Mouse (Mus musculus): ENCODE results near the gene Unc13d. TPM values are rescaled to one million over a fixed set of nuclear protein-coding genes. Genes with fewer than 3 reads are reported as not detected.

Unc13d gene
- polyA plus RNA-seq, 1 experiment from 2014 or later: 3.1 TPM

- Histone ChIP-seq H3K27me3 (ENCODE audit: insufficient read depth, poor library complexity, severe bottlenecking) (no peaks in the 10 kb centered on the region), H3K9me3 (no peaks in the 10 kb centered on the region; the same call in 1 of the 2 replicates), H3K36me3 (peaks cover 100% of the 10 kb centered on the region), H3K4me1 (replicated peaks) (no peaks in the 10 kb centered on the region), H3K27ac (no peak overlapping the region), H3K4me3 (no peak overlapping the region)
- WGBS: 91% methylated on average over 2 of the region's 2 CpGs
- DNase-seq (ENCODE audit: low spot score): no peak
These were observed 28.2 kb downstream of the Unc13d start for GRCm38 (mm10) chr11:116049610-116050009.

GRCm38 (mm10) chr11:116045173-116045572 is 32.6 kb downstream of the Unc13d start:
- WGBS: 96% methylated on average over 6 of the region's 6 CpGs
- Histone ChIP-seq H3K36me3 (peaks cover 99% of the 10 kb centered on the region), H3K27ac (no peak overlapping the region), H3K27me3 (ENCODE audit: insufficient read depth, poor library complexity, severe bottlenecking) (no peaks in the 10 kb centered on the region), H3K4me1 (replicated peaks) (no peaks in the 10 kb centered on the region), H3K9me3 (peaks cover 2% of the 10 kb centered on the region; the same call in 1 of the 2 replicates), H3K4me3 (no peak overlapping the region)
- DNase-seq (ENCODE audit: low spot score): no peak

- Histone ChIP-seq H3K4me1 (replicated peaks) (no peaks in the 10 kb centered on the region), H3K9me3 (0 out of 2 replicates have a peak, but pooled peaks cover 2% of the 10 kb centered on the region), H3K4me3 (no peak overlapping the region), H3K27ac (no peak overlapping the region), H3K36me3 (peaks cover 99% of the 10 kb centered on the region), H3K27me3 (ENCODE audit: insufficient read depth, poor library complexity, severe bottlenecking) (no peaks in the 10 kb centered on the region)
- no peak for DNase-seq (ENCODE audit: low spot score)
- 100% methylated on average over 1 of the region's 1 CpGs for WGBS
These were observed 34.5 kb downstream of the Unc13d start for GRCm38 (mm10) chr11:116043286-116043685.

- Histone ChIP-seq H3K36me3 (peaks cover 98% of the 10 kb centered on the region), H3K4me1 (replicated peaks) (no peaks in the 10 kb centered on the region), H3K27me3 (ENCODE audit: insufficient read depth, poor library complexity, severe bottlenecking) (no peaks in the 10 kb centered on the region), H3K27ac (no peak overlapping the region), H3K9me3 (0 out of 2 replicates have a peak, but pooled peaks cover 2% of the 10 kb centered on the region), H3K4me3 (no peak overlapping the region)
- 92% methylated on average over 5 of the region's 5 CpGs for WGBS
- DNase-seq (ENCODE audit: low spot score): no peak
These were observed 35.2 kb downstream of the Unc13d start for GRCm38 (mm10) chr11:116042372-116043138.

- peaks cover 91% of the 10 kb centered on the region for H3K36me3 ChIP-seq
These were observed 35.9 kb downstream of the Unc13d start for GRCm38 (mm10) chr11:116041833-116042232.

GRCm38 (mm10) chr11:116040593-116040992 is 37.2 kb downstream of the Unc13d start:
- no peaks in the 10 kb centered on the region for H3K4me1 ChIP-seq (replicated peaks)
- 91% methylated on average over 6 of the region's 6 CpGs for WGBS
- peaks cover 85% of the 10 kb centered on the region for H3K36me3 ChIP-seq
- H3K9me3 ChIP-seq: 0 out of 2 replicates have a peak, but pooled peaks cover 2% of the 10 kb centered on the region
- H3K27me3 ChIP-seq (ENCODE audit: insufficient read depth, poor library complexity, severe bottlenecking): no peaks in the 10 kb centered on the region
- no peak for DNase-seq (ENCODE audit: low spot score)
- no peak overlapping the region for H3K4me3 ChIP-seq
- H3K27ac ChIP-seq: no peak overlapping the region

More at GRCm38 (mm10) chr11:116041833-116042232, 35.9 kb downstream of the Unc13d start:
- no peak overlapping the region for H3K27ac ChIP-seq
- no peaks in the 10 kb centered on the region for H3K4me1 ChIP-seq (replicated peaks)
- no peaks in the 10 kb centered on the region for H3K27me3 ChIP-seq (ENCODE audit: insufficient read depth, poor library complexity, severe bottlenecking)
- DNase-seq (ENCODE audit: low spot score): no peak
- 0 out of 2 replicates have a peak, but pooled peaks cover 2% of the 10 kb centered on the region for H3K9me3 ChIP-seq
- WGBS: 100% methylated on average over 2 of the region's 2 CpGs
- H3K4me3 ChIP-seq: no peak overlapping the region

GRCm38 (mm10) chr11:116037826-116038225 is 39.9 kb downstream of the Unc13d start:
- WGBS: 98% methylated on average over 9 of the region's 9 CpGs
- Histone ChIP-seq H3K9me3 (0 out of 2 replicates have a peak, but pooled peaks cover 2% of the 10 kb centered on the region), H3K36me3 (peaks cover 83% of the 10 kb centered on the region), H3K27me3 (ENCODE audit: insufficient read depth, poor library complexity, severe bottlenecking) (no peaks in the 10 kb centered on the region), H3K27ac (no peak overlapping the region), H3K4me3 (no peak overlapping the region), H3K4me1 (replicated peaks) (peaks cover 2% of the 10 kb centered on the region)
- no peak for DNase-seq (ENCODE audit: low spot score)

- Histone ChIP-seq H3K27ac (no peak overlapping the region), H3K27me3 (ENCODE audit: insufficient read depth, poor library complexity, severe bottlenecking) (no peaks in the 10 kb centered on the region), H3K4me1 (replicated peaks) (peaks cover 11% of the 10 kb centered on the region), H3K4me3 (no peak overlapping the region), H3K36me3 (peaks cover 79% of the 10 kb centered on the region), H3K9me3 (no peaks in the 10 kb centered on the region)
- no peak for DNase-seq (ENCODE audit: low spot score)
- 94% methylated on average over 3 of the region's 3 CpGs for WGBS
These were observed 41.1 kb downstream of the Unc13d start for GRCm38 (mm10) chr11:116036671-116037070.

- H3K27me3 ChIP-seq (ENCODE audit: insufficient read depth, poor library complexity, severe bottlenecking): no peaks in the 10 kb centered on the region
- 93% methylated on average over 6 of the region's 6 CpGs for WGBS
- H3K4me1 ChIP-seq (replicated peaks): peaks cover 26% of the 10 kb centered on the region
- H3K36me3 ChIP-seq: peaks cover 59% of the 10 kb centered on the region
- H3K4me3 ChIP-seq: no peak overlapping the region
- H3K9me3 ChIP-seq: no peaks in the 10 kb centered on the region
- H3K27ac ChIP-seq: no peak overlapping the region
- DNase-seq (ENCODE audit: low spot score): no peak
These were observed 43.2 kb downstream of the Unc13d start for GRCm38 (mm10) chr11:116034584-116034983.

GRCm38 (mm10) chr11:116030898-116031845 is 46.6 kb downstream of the Unc13d start:
- peaks cover 35% of the 10 kb centered on the region for H3K36me3 ChIP-seq
- H3K4me3 ChIP-seq: peak overlapping the region; percentile 83
- DNase-seq (ENCODE audit: low spot score): no peak
- peaks cover 28% of the 10 kb centered on the region for H3K4me1 ChIP-seq (replicated peaks)
- H3K27ac ChIP-seq: peak overlapping the region; percentile 100
- H3K27me3 ChIP-seq (ENCODE audit: insufficient read depth, poor library complexity, severe bottlenecking): no peaks in the 10 kb centered on the region
- WGBS: 31% methylated on average over 14 of the region's 14 CpGs
- no peaks in the 10 kb centered on the region for H3K9me3 ChIP-seq

- DNase-seq (ENCODE audit: low spot score): peak; percentile 98
- Histone ChIP-seq H3K27ac (peak within 1 kb of the TSS; percentile 100), H3K4me3 (peak within 1 kb of the TSS; percentile 83), H3K27me3 (ENCODE audit: insufficient read depth, poor library complexity, severe bottlenecking) (no peaks in the 10 kb centered on the region), H3K4me1 (replicated peaks) (peaks cover 28% of the 10 kb centered on the region), H3K9me3 (no peaks in the 10 kb centered on the region), H3K36me3 (peaks cover 30% of the 10 kb centered on the region)
- whole genome bisulfite sequencing: under 1% methylated on average over 67 of the region's 67 CpGs
These were observed 47.5 kb downstream of the Unc13d start, which contains the start of gene Unk for GRCm38 (mm10) chr11:116030088-116030897. Gene Unk, plus strand, starts transcription at chr11:116030322.
